Mouse (Mus musculus) neural tube, embryonic 11.5 days (tissue): Measurements from ENCODE around the gene Tbxa2r. TPM values are rescaled to one million over a fixed set of nuclear protein-coding genes. Genes with fewer than 3 reads are reported as not detected.

ENCODE experiments used
- ATAC-seq: fragments of 200-750 bp; cut with Nextera tagmentation; 2 replicates; pipeline ENCODE4 v1.8.0; 2017; ENCODE audit warnings: moderate number of reproducible peaks, mild to moderate bottlenecking, moderate TSS enrichment, moderate library complexity; ENCODE audit not compliant: insufficient read depth, low FRiP score, low TSS enrichment
- DNase-seq: peaks from one replicate; pipeline ENCODE4 v3.0.0-alpha.2; 2015; ENCODE audit warnings: low spot score
- H3K27ac ChIP-seq: fragments of 300-500 bp; sonication (generic); 2 replicates; pipeline ENCODE4 v1.5.1; 2014; ENCODE audit warnings: low read depth, mild to moderate bottlenecking, low read length
- H3K27me3 ChIP-seq: fragments of 300-500 bp; sonication (generic); 2 replicates; pipeline ENCODE4 v1.6.1; 2014; ENCODE audit warnings: mild to moderate bottlenecking, low read length, mixed read lengths; ENCODE audit not compliant: control insufficient read depth, insufficient read depth
- H3K36me3 ChIP-seq: fragments of 300-500 bp; sonication (generic); 2 replicates; pipeline ENCODE4 v1.6.1; 2014; ENCODE audit warnings: mild to moderate bottlenecking, low read length, moderate library complexity, mixed read lengths; ENCODE audit not compliant: control insufficient read depth, insufficient read depth
- H3K4me1 ChIP-seq: fragments of 300-500 bp; sonication (generic); 2 replicates; pipeline ENCODE4 v1.6.1; 2014; ENCODE audit warnings: low read length, mixed read lengths; ENCODE audit not compliant: control insufficient read depth, insufficient read depth
- H3K4me2 ChIP-seq: fragments of 300-500 bp; sonication (generic); 2 replicates; pipeline ENCODE4 v1.6.1; 2014; ENCODE audit warnings: low read depth, mild to moderate bottlenecking, moderate library complexity
- H3K4me3 ChIP-seq: fragments of 300-500 bp; sonication (generic); 2 replicates; pipeline ENCODE4 v1.5.1; 2014; ENCODE audit warnings: low read depth, low read length
- H3K9ac ChIP-seq: fragments of 300-500 bp; sonication (generic); 2 replicates; pipeline ENCODE4 v1.6.1; 2014; ENCODE audit warnings: mild to moderate bottlenecking, low read length
- H3K9me3 ChIP-seq: fragments of 300-500 bp; sonication (generic); 2 replicates; pipeline ENCODE4 v1.6.1; 2016; ENCODE audit warnings: low read length; ENCODE audit not compliant: control insufficient read depth
- WGBS: fragments of 180-500 bp; shearing (Covaris S2); extraction: QIAGEN DNeasy Blood & Tissue Kit; methylation state at CpG from one replicate; pipeline ENCODE4 v1.1.7; 2014; 5-methylcytosine and 5-hydroxymethylcytosine counted together
- polyA plus RNA-seq: library from polyadenylated mRNA; unstranded; fragments of >200 nt; fragmentation: Nextera tagmentation; extraction: Ambion mirVana; gene quantifications from 2 replicates; pipeline ENCODE4 v1.2.1, GENCODE M21; 2014

Tbxa2r gene
- polyA plus RNA-seq, 1 experiment from 2014 or later, result 1.8 TPM

DNA sequence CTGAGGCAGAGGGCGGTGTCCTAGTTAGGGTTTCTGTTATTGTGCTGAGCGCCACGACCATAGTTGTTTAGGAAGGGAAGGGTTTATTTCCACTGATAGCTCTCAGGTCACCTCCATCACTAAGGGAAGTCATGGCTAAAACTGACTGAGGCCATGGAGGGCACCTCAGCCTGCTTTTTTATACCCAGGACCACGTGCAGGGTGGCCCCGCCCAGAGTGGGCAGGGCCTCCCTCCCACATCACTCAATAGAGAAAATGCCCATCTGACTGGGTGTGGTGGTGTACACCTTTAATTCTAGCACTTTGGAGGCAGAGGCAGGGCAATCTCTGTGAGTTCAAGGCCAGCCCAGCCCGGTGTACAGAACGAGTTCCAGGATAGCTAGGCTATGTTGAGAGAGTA is 14.3 kb upstream of the Tbxa2r start:
- H3K36me3 ChIP-seq, result peaks cover 29% of the 10 kb centered on the region
- no peak for ATAC-seq
- no peak overlapping the region for H3K4me2 ChIP-seq
- H3K4me3 ChIP-seq, result no peak overlapping the region
- H3K27me3 ChIP-seq, result no peaks in the 10 kb centered on the region
- WGBS, result 79% methylated on average over 7 of the region's 7 CpGs
- H3K4me1 ChIP-seq, result peaks cover 6% of the 10 kb centered on the region
- no peaks in the 10 kb centered on the region for H3K9me3 ChIP-seq
- no peak overlapping the region for H3K9ac ChIP-seq
- H3K27ac ChIP-seq, result no peak overlapping the region
- DNase-seq, result no peak

DNA sequence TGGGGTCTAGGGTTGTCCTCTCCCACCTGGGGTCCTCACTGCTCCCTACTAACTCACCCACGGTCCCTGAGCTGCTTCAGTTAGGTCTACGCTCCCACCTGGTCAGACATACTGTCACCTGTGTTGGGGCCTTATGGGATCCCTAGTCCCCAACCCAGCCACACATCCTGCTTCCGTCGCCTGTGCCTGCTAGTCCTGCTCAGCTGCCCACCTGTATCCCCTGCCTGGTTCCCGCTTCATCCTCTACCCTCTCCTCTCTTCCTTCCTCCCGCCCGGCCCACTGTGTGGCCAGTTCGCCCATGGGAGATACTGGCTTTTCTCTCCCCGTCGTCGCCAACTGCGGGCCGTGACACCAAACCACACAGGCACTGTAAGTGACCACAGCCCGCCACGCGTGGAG is 12.9 kb upstream of the Tbxa2r start:
- peaks cover 18% of the 10 kb centered on the region for H3K36me3 ChIP-seq

DNA sequence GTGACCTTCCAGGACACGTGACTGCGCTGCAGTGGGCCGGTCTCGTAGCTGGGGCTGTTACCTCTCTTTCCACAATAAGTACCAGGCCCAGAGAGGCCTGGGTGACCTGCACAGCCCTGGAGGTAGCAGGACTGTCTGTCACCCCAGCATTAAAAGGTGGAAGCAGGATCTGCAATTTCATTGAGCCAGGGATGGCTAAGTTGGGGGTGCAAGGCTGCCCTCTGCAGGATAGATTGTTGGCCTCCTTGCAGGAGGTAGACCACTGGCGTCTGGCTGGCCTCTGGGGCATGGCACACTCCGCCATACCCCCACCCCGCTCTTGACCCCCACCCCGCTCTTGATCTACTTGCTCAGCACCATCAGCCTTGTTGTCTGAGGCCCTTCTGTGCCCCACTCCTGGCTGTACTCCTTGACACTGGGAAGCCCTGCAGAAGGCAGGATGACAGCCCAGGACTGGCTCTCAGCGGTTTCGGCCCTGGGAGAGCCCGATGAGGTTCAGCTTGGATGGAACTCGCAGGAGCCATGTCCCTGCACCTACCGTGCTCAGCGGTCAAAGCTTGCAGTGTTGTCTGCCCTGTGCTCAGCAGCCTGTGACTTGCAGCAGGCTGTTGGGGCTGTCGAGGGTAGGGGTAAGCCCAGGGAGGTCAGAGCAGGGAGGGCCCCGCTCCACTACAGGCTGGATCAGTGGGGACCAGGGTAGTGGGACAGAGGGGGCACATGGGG is 12.0 kb upstream of the Tbxa2r start:
- no peak overlapping the region for H3K4me3 ChIP-seq
- no peaks in the 10 kb centered on the region for H3K27me3 ChIP-seq
- H3K4me1 ChIP-seq, result peaks cover 13% of the 10 kb centered on the region
- WGBS, result 49% methylated on average over 16 of the region's 16 CpGs
- no peak for ATAC-seq
- no peaks in the 10 kb centered on the region for H3K9me3 ChIP-seq
- peaks cover 14% of the 10 kb centered on the region for H3K36me3 ChIP-seq
- no peak overlapping the region for H3K27ac ChIP-seq
- DNase-seq, result peak; percentile 45
- H3K9ac ChIP-seq, result no peak overlapping the region
- H3K4me2 ChIP-seq, result peak overlapping the region; percentile 26

More for the DNA sequence above, 12.9 kb upstream of the Tbxa2r start:
- DNase-seq (no peak), ATAC-seq (no peak)
- Histone ChIP-seq H3K4me1 (peaks cover 13% of the 10 kb centered on the region), H3K4me3 (no peak overlapping the region), H3K4me2 (no peak overlapping the region), H3K9me3 (no peaks in the 10 kb centered on the region), H3K27me3 (no peaks in the 10 kb centered on the region), H3K9ac (no peak overlapping the region), H3K27ac (no peak overlapping the region)
- WGBS, result 91% methylated on average over 16 of the region's 16 CpGs

DNA sequence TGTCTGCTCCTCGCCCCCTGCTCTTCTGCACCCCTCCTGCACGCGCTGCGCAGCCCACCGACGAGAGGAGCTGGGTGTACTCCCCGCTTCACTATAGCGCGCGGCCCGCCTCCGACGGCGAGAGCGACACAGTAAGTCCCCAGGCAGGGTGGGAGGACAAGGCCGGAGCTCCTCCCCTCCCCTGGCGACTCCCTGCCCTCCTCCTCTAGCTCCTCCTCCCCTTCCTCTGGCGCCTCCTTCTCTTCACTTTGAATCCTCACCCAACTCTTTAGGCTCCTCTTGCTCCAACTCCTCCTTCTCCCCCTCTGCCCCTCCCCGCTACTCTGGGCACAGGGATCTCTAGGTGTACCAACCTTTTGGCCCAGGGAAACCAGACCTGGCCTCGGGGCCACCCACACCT is 11.3 kb upstream of the Tbxa2r start:
- 10% methylated on average over 19 of the region's 20 CpGs for WGBS
- no peak overlapping the region for H3K9ac ChIP-seq
- H3K4me2 ChIP-seq, result peak overlapping the region; percentile 26; the same call in 1 of the 2 replicates
- H3K36me3 ChIP-seq, result peaks cover 14% of the 10 kb centered on the region
- H3K4me1 ChIP-seq, result peaks cover 18% of the 10 kb centered on the region
- ATAC-seq (no peak), DNase-seq (no peak)
- no peaks in the 10 kb centered on the region for H3K27me3 ChIP-seq
- no peak overlapping the region for H3K27ac ChIP-seq
- no peak overlapping the region for H3K4me3 ChIP-seq
- no peaks in the 10 kb centered on the region for H3K9me3 ChIP-seq

DNA sequence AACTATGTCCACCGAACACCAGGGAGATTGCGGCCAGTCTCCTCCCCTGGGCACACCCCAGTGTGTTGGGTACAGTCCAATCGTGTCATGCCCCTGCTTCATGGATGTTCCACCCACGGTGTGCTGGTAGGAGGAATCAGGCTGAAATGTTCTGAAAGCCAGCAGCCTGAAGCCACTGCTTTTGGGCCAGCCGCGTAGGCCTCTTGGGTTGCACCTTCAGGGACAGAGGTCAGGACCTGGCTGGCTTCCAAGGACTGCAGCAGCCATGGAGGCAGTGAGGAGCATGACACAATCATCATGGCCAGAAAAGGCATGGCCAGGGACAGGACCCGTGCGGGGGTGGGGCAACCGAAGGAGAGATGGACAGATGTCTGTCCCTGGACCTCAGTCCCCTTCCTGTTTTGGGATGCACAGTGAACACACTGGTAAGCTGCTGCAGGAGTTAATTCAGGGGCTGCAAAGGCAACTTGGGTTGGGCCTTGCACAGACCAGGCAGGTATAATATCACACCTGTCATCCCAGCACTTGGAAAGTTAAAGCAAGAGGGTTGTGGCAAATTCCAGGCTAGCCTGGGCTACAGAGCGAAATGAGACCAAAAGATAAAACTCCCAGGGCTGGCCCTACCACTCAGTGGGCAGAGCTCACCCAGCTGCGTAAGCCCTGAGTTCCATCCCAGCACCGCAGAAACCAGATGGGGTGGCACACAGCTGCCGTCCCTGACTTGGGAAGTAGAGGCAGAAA is 9.8 kb upstream of the Tbxa2r start:
- no peak overlapping the region for H3K27ac ChIP-seq
- H3K36me3 ChIP-seq, result peaks cover 18% of the 10 kb centered on the region

DNA sequence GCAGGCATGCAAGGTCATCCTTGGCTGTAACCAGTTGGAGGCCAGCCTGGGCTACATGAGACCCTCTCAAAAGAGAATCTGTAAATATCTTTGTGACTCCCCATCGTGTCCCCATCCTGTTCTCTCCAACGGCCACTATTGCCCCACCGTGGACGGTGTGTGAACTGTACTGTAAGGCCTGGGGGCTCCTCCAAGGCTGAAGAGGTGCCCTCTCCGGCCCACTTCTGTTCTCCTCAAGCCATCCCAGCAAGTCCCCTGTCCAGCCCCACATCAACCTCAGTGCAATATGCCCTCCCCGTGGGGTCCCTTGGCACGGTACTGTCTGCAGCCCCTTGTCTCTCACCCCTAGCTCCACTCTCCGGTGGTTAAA is 9.2 kb upstream of the Tbxa2r start:
- peak overlapping the region; percentile 77 for H3K4me2 ChIP-seq
- H3K9me3 ChIP-seq, result no peaks in the 10 kb centered on the region
- peaks cover 18% of the 10 kb centered on the region for H3K4me1 ChIP-seq
- no peak for ATAC-seq
- H3K9ac ChIP-seq, result peak overlapping the region; percentile 41; the same call in 1 of the 2 replicates
- DNase-seq, result no peak
- peaks cover 21% of the 10 kb centered on the region for H3K36me3 ChIP-seq
- peak overlapping the region; percentile 60; the same call in 1 of the 2 replicates for H3K27ac ChIP-seq
- no peak overlapping the region for H3K4me3 ChIP-seq
- no peaks in the 10 kb centered on the region for H3K27me3 ChIP-seq
- WGBS, result 39% methylated on average over 8 of the region's 8 CpGs

More for the DNA sequence above, 9.8 kb upstream of the Tbxa2r start:
- DNase-seq, result no peak
- no peak for ATAC-seq
- Histone ChIP-seq H3K27me3 (no peaks in the 10 kb centered on the region), H3K9ac (0 out of 2 replicates have a peak overlapping the region, but pooled peaks have one; percentile 41), H3K9me3 (no peaks in the 10 kb centered on the region), H3K4me2 (peak overlapping the region; percentile 77), H3K4me3 (0 out of 2 replicates have a peak overlapping the region, but pooled peaks have one; percentile 6), H3K4me1 (peaks cover 18% of the 10 kb centered on the region)
- WGBS, result 93% methylated on average over 13 of the region's 13 CpGs

DNA sequence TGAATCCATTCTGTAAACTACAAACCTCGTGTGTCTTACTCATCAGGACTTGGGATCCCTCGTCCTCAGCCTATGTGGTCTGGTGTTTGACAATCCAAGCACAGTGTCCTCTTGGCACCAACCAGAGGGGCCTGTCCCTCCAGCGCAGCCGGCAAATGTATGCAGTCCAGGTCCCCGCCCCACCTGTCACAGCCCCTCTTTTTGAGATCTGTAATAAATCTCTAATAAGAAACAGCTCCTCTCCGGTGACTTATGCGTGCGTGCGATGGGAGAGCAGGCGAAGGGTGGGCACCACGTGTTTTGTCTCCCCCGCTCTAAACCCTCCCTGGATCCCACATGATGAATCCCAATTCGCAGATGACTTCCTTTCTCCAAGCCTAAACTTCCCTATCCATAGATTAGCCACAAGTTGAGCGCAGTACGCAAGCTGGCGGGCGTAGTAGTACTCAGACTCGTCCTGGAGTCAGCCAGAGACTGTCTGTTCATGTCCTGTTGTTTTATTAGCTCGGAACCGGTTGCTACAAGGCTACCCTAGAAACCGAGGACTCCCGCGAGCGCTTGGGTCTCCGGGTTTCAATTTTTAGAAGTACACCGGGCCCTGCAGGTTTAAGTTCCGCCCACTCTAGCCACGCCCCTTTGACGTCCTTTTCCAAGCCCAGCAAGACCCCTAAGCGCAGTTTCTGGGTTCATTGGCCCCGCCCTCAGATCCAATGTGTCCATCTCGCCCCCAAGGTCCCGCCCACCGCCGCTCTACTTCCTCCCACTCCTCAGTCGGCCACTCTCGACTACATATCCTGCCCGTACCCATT is 8.6 kb upstream of the Tbxa2r start:
- Histone ChIP-seq H3K27ac (peak overlapping the region; percentile 75), H3K9me3 (no peaks in the 10 kb centered on the region), H3K4me3 (peak overlapping the region; percentile 69), H3K36me3 (peaks cover 27% of the 10 kb centered on the region), H3K27me3 (no peaks in the 10 kb centered on the region), H3K9ac (peak overlapping the region; percentile 41), H3K4me1 (peaks cover 18% of the 10 kb centered on the region), H3K4me2 (peak overlapping the region; percentile 77)
- peak; percentile 97 for DNase-seq
- ATAC-seq, result peak; percentile 7
- 2% methylated on average over 38 of the region's 38 CpGs for WGBS

DNA sequence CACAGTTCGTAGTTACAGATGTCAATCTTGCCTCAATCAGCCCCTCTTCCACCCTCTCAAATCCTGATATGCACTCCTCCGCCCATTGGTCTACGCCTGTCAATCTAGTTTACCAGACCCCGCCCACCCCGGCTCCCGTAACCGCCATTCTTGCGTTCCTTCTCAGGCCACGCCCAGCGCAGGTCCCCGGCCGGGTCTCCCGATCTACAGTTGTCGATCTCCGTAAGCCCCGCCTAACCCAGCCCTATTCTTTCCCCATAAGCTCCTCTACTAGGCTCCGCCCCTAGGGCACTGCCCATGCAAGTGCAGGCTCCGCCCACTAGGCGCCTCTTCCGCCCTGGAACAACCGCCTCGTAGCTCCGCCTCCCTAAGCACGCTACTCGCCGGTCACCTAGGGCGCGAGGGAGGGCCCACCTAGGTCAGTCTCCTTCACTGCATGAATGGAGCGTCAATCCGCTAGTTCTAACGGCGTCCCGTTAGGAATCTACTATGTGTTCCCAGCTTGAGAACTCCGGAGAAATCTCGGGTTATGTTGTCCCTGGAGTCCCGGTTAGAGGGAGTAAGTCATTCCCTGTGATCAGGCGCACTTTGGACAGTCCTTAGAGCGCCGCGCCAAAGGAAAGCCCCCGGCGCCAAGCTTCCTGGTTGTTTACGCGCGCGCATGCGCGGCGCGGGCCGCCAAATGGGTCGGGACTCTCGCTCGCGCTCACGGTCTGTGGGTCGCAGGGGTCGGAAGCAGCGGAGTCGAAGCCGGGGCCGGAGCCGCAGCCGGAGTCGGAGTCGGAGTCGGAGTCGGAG is 7.8 kb upstream of the Tbxa2r start, which contains the start of gene Cactin:
Gene Cactin (plus strand): TSS at position 554 of the 798 bp plus-strand sequence.
- H3K27me3 ChIP-seq, result no peaks in the 10 kb centered on the region
- ATAC-seq (peak; percentile 91), DNase-seq (peak; percentile 99)
- H3K36me3 ChIP-seq, result peaks cover 34% of the 10 kb centered on the region
- H3K27ac ChIP-seq, result peak within 1 kb of the TSS; percentile 75
- peak within 1 kb of the TSS; percentile 56 for H3K9ac ChIP-seq
- H3K4me1 ChIP-seq, result peaks cover 18% of the 10 kb centered on the region
- peak within 1 kb of the TSS; percentile 77 for H3K4me2 ChIP-seq
- under 1% methylated on average over 68 of the region's 68 CpGs for WGBS
- no peaks in the 10 kb centered on the region for H3K9me3 ChIP-seq
- H3K4me3 ChIP-seq, result peak within 1 kb of the TSS; percentile 69
